14 mouse cellular contexts compared by ENCODE assay signal in the genomic region with DNA sequence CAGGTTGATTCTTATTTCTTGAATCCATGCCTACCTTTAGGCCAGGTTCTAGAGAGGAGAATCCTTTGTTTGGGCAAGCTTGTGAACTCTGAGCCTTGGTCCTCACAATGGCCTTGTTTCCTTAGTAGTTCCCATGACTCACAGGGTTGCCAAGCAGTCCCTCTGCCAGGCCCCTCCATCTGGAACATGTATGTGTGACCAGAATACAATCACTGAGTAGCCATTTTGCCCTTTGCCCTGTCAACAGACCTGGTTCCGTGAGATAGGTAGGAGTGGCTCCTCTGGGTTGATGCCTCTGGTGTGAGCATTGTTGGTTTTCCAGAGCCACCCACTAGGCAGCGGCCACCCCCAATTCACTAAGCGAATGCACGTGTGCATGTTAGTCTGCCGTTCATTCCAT.
"Had no signal": no experiment of that assay in that cellular context is flagged by ENCODE, and none has a peak within 500 bp of the region (broad histone marks: within the 10 kb centered on the region; RNA-seq: fewer than 3 reads in every experiment).

No protein-coding gene starts in this region.

- DNase-seq: kidney, postnatal 25 days; liver; lung, adult 2 months; lung, postnatal 36 days; right cerebral cortex, adult 18-20 months; right cerebral cortex, postnatal 25 days; thymus, postnatal 36 days had no signal

- H3K9ac ChIP-seq: hindbrain, embryonic 15.5 days; limb, embryonic 12.5 days; liver, embryonic 14.5 days; midbrain, embryonic 13.5 days; neural tube, embryonic 15.5 days had no signal

- H3K4me3 ChIP-seq: hindbrain, embryonic 15.5 days; limb, embryonic 12.5 days; midbrain, embryonic 13.5 days; myocyte; neural tube, embryonic 15.5 days had no signal

- H3K9me3 ChIP-seq: hindbrain, embryonic 15.5 days; limb, embryonic 12.5 days; midbrain, embryonic 13.5 days; neural tube, embryonic 15.5 days had no signal

- H3K4me1 ChIP-seq: hindbrain, embryonic 15.5 days; limb, embryonic 12.5 days; midbrain, embryonic 13.5 days had no signal

- H3K27ac ChIP-seq: hindbrain, embryonic 15.5 days; limb, embryonic 12.5 days; liver, embryonic 14.5 days; midbrain, embryonic 13.5 days; neural tube, embryonic 15.5 days had no signal

- H3K4me2 ChIP-seq: hindbrain, embryonic 15.5 days; limb, embryonic 12.5 days; midbrain, embryonic 13.5 days; neural tube, embryonic 15.5 days had no signal

- ATAC-seq: lung, postnatal 0 days; midbrain, embryonic 13.5 days had no signal

- H3K36me3 ChIP-seq: hindbrain, embryonic 15.5 days; limb, embryonic 12.5 days; midbrain, embryonic 13.5 days; neural tube, embryonic 15.5 days had no signal

- H3K27me3 ChIP-seq: hindbrain, embryonic 15.5 days; limb, embryonic 12.5 days; midbrain, embryonic 13.5 days; neural tube, embryonic 15.5 days had no signal
